Mouse (Mus musculus) embryo, embryonic 11.5 days (tissue): ENCODE data around the gene Sparc.

ENCODE experiments used
- DNase-seq: peaks from one replicate; pipeline ENCODE4 v3.0.0-alpha.2; 2012; ENCODE audit warnings: low read depth, low spot score

The Sparc gene

DNA sequence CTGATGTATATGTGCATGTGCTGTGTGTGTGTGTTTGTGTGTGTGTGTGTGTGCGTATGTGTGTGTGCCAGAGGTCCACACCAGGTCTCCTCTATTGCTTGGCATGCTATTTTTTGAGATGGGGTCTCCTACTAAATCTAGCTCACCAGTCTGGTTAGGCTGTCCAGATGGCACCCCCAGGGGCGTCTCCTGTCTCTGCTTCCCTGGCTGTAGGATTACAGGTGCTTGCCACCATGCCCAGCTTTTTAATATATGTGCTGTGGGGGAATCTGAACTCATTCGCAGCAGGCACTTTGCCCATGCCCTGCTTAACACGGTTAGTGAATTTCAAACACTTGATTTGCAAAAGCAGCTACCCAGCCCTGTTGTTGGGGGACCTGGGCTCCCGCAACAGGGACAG, 57.1 kb downstream of the Sparc start:
- DNase-seq, result no peak

DNA sequence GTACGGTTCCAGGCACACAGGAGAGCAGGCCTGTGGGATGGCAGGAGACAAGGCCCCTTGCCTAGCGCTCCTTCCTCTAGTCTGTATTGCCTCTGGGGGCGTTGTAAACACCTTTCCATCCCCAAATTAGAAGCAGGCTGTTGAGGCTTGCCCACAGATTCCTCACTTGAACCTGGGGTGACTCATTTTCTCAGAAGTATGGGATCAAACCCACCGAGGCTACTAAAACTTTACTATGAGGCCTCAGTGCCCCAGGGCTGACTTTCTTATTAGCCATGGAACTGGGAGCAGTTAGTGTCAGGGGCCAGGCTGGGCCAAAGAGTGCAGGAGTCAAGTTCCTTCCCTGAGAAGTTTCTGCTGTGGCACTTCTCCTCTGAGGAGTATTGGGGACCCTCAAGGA, 57.7 kb downstream of the Sparc start:
- DNase-seq, result no peak

DNA sequence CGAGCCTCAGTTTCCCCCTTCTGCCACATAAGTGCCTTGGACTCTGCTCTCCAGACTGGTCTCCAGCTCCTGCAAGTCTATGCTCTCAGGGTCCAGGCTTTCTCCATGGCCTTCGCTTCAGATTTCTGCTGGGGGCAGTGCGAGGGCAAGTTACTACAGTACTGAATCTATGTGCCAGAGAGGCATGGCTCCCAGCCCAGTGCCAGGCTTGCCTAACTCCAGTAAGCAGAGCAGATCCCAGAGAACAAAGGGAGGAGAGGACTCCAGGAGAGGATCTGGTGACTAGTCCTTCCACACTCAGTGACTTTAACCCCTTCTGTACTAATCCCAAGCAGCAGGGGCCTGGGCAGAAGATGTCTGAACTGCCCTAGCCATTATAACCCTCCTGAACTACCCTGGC, 58.3 kb downstream of the Sparc start:
- no peak for DNase-seq

DNA sequence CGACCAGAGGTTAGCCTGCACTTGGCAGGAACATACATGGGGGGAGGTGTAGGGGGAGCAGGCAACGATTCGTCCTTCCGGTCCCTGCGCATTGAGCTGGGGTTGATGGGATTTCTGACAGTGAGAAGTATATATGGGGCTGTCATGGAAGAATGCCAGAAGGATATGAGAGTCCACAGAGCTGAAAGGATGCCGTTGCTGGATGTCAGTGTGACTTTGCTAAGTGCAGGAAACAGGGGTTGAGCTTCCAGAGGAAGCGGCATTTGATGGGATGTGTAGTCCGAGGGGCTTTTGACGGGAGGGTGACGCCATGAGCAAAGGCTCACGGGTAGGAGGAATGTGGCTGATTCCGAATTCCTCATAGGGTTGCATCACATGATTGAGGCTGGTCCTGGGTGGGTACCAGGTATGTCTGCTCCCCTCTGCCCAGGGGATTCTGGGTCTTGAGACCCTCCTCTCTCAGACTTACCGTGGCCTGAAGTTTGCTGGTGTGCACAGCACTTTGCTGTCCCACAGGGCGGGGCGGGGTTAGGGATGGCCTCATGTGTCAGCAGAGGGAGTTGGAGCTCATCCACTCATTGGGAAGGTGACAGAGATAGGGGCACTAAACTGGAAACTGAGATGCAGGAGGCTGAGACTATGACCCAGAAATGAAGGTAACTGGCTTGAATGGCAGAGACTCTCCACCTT, 64.7 kb downstream of the Sparc start:
- no peak for DNase-seq

- DNase-seq, result no peak
These were observed 66.1 kb downstream of the Sparc start for GRCm38 (mm10) chr11:55356846-55357245.
